Mouse (Mus musculus): ENCODE data around the gene Mast4.

- no peak for TF ChIP-seq POLR2A (IDR thresholded peaks at IDR 0.05; ENCODE audit: control insufficient read depth, extremely low read depth, insufficient read depth, low read length, poor library complexity)
- no peak for TF ChIP-seq CTCF (IDR thresholded peaks at IDR 0.05; ENCODE audit: borderline replicate concordance, control insufficient read depth, extremely low read depth, insufficient read depth, low read length, poor library complexity)
These were observed 105.2 kb downstream of the Mast4 start for GRCm38 (mm10) chr13:103229069-103229468.

All from thymus, adult 2 months (tissue).